Mouse (Mus musculus): ENCODE results near the gene Hmgcs2. TPM values are rescaled to one million over a fixed set of nuclear protein-coding genes. Genes with fewer than 3 reads are reported as not detected.

Hmgcs2 gene
- polyA plus RNA-seq, 1 experiment from 2014 or later = 5.6 TPM

GRCm38 (mm10) chr3:98353892-98354291 is 73.7 kb downstream of the Hmgcs2 start:
- Histone ChIP-seq H3K4me3 (no peak overlapping the region), H3K27ac (no peak overlapping the region), H3K4me1 (no peaks in the 10 kb centered on the region), H3K27me3 (ENCODE audit: insufficient read depth, poor library complexity, severe bottlenecking) (no peaks in the 10 kb centered on the region), H3K9me3 (no peaks in the 10 kb centered on the region), H3K36me3 (no peaks in the 10 kb centered on the region)
- no peak for DNase-seq (ENCODE audit: low spot score)
- 32% methylated on average over 7 of the region's 7 CpGs for WGBS

GRCm38 (mm10) chr3:98355344-98356025 is 75.2 kb downstream of the Hmgcs2 start:
- WGBS = 64% methylated on average over 10 of the region's 10 CpGs

GRCm38 (mm10) chr3:98356026-98356365 is 75.8 kb downstream of the Hmgcs2 start:
- 66% methylated on average over 6 of the region's 6 CpGs for WGBS
- Histone ChIP-seq H3K4me3 (no peak overlapping the region), H3K27ac (no peak overlapping the region), H3K4me1 (no peaks in the 10 kb centered on the region), H3K27me3 (ENCODE audit: insufficient read depth, poor library complexity, severe bottlenecking) (no peaks in the 10 kb centered on the region), H3K36me3 (no peaks in the 10 kb centered on the region), H3K9me3 (no peaks in the 10 kb centered on the region)
- no peak for DNase-seq (ENCODE audit: low spot score)

More at GRCm38 (mm10) chr3:98355344-98356025, 75.2 kb downstream of the Hmgcs2 start:
- H3K27me3 ChIP-seq (ENCODE audit: insufficient read depth, poor library complexity, severe bottlenecking) = no peaks in the 10 kb centered on the region
- no peak overlapping the region for H3K4me3 ChIP-seq
- no peak for DNase-seq (ENCODE audit: low spot score)
- no peaks in the 10 kb centered on the region for H3K36me3 ChIP-seq
- no peaks in the 10 kb centered on the region for H3K4me1 ChIP-seq
- no peaks in the 10 kb centered on the region for H3K9me3 ChIP-seq
- no peak overlapping the region for H3K27ac ChIP-seq

- 56% methylated on average over 3 of the region's 3 CpGs for WGBS
- Histone ChIP-seq H3K27ac (no peak overlapping the region), H3K27me3 (ENCODE audit: insufficient read depth, poor library complexity, severe bottlenecking) (no peaks in the 10 kb centered on the region), H3K36me3 (no peaks in the 10 kb centered on the region), H3K4me3 (no peak overlapping the region), H3K4me1 (no peaks in the 10 kb centered on the region), H3K9me3 (no peaks in the 10 kb centered on the region)
- no peak for DNase-seq (ENCODE audit: low spot score)
These were observed 76.6 kb downstream of the Hmgcs2 start for GRCm38 (mm10) chr3:98356632-98357370.

Other genes starting within 250 kb of the Hmgcs2 start
- gene Adam30, start 119.8 kb upstream of the Hmgcs2 start, polyA plus RNA-seq (2016; fragmentation: Nextera tagmentation; extraction: Ambion mirVana) = not detected in 2 replicates
- gene Reg4, start 58.3 kb upstream of the Hmgcs2 start, polyA plus RNA-seq (2016; fragmentation: Nextera tagmentation; extraction: Ambion mirVana) = not detected in 2 replicates
- 157 and 310 TPM in 2 replicates for gene Phgdh, start 59.6 kb downstream of the Hmgcs2 start, polyA plus RNA-seq (2016; fragmentation: Nextera tagmentation; extraction: Ambion mirVana)
- gene Zfp697, start 102.0 kb downstream of the Hmgcs2 start, polyA plus RNA-seq (2016; fragmentation: Nextera tagmentation; extraction: Ambion mirVana) = 7.3 and 10.0 TPM in 2 replicates
- gene Gm4450, start 176.7 kb downstream of the Hmgcs2 start, polyA plus RNA-seq (2016; fragmentation: Nextera tagmentation; extraction: Ambion mirVana) = 0.20 TPM in 1 of 2 replicates, not detected in the other
- gene Hsd3b4, start 230.1 kb downstream of the Hmgcs2 start, polyA plus RNA-seq (2016; fragmentation: Nextera tagmentation; extraction: Ambion mirVana) = 0.09 TPM in 1 of 2 replicates, not detected in the other

Data from heart, embryonic 10.5 days (tissue).